Mouse (Mus musculus): ENCODE data around the gene Ing4.

Ing4 gene

GRCm38 (mm10) chr6:125039533-125040153 lies at the start of gene Ing4:
Gene Ing4 (plus strand): TSS chr6:125039760.
- peak; percentile 88 for DNase-seq (ENCODE audit: extremely low spot score, low spot score)

DNA sequence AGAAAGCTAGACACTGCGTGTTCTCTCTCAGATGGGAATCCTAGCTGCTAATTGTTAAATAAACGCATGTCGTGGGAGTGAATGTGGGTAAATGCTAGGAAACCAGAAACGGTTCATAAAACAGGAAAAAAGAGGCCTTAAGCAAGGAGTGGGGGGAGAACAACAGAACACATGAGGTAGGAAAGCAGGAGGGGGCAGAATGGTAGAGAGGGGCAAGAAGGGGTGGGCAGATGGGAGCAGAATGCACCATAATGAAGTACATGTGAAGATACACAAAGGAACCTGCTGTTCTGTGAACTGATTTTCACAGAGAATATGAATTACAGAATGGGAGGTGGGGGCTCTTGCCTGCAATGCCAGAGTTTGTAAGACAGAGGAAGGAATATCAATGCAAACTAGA lies 47.3 kb upstream of the Ing4 start:
- DNase-seq (ENCODE audit: extremely low spot score, low spot score): no peak

GRCm38 (mm10) chr6:124993365-124993764 lies 46.2 kb upstream of the Ing4 start:
- no peak for DNase-seq (ENCODE audit: extremely low spot score, low spot score)

DNA sequence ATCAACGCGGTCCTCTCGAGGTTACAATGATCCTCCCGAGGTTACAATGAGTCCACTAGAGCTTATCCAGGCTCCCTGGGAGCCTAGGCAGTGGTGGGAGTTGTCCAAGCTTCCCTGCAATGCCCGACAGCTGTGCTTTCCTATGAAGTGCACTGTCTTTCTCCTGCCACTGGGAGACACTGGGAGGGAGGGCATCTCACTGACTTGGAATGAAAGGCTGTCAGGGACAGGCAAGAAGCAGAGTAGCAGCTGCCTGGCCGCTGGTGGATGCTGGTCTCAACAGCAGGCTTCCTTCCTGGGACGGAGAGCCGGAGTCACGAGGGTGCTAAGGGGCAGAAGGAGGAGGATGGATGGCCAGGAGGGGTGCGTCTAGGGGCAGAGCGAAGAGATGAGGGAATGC lies 45.7 kb upstream of the Ing4 start:
- peak; percentile 33 for DNase-seq (ENCODE audit: extremely low spot score, low spot score)

- DNase-seq (ENCODE audit: extremely low spot score, low spot score): no peak
These were observed 44.3 kb upstream of the Ing4 start for GRCm38 (mm10) chr6:124995246-124995645.

DNA sequence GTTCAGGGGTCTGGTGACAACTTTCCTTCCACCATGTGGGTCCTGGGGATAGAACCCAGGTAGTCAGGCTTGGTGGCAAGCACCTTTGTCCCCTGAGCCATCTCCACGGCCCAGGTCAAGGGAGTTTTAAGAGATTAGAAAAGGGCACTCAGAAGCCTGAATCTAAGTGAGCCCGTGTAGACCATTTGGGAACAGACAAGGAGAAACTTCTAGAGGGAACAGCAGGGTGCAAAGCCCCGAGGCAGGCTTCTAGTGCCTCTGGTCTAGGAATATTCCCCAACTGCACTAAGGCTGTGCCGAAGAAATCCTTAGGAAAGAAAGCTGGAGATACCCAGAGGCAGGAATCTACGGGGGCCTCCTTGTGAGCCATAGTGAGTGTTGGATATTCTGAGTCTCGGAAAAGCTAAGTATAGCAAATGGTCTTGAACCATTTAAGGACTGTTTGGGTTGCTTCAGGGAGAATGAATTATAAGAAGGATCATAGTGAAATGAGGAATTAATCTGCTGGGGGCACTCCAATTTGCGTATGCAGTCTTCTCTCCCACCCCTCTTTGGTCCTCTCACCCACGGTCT lies 43.6 kb upstream of the Ing4 start:
- no peak for DNase-seq (ENCODE audit: extremely low spot score, low spot score)

GRCm38 (mm10) chr6:124996551-124997501 lies 42.7 kb upstream of the Ing4 start, which contains the start of gene Pianp:
Gene Pianp (plus strand): TSS chr6:124996694.
- peak; percentile 84 for DNase-seq (ENCODE audit: extremely low spot score, low spot score)

DNA sequence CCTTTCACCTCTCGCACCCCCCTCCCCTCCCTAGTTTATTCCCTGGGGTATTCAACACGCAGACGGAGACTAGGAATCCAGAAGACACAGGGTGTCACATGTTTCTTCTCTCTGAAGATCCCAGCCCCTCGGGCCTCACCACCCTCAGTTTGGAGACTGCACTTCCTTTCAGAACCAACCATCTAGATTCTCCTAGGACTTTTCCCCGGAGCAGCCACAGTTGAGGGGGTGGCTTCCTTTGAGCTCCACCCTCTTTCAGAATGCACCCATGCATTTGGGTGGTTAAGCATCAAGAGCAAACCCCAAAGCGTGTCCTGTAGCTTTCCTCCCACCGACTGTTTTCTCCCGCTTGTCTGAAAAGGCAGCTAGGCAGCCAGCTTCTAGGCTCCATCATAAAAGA lies 41.5 kb upstream of the Ing4 start:
- no peak for DNase-seq (ENCODE audit: extremely low spot score, low spot score)

GRCm38 (mm10) chr6:124999091-124999490 lies 40.5 kb upstream of the Ing4 start:
- no peak for DNase-seq (ENCODE audit: extremely low spot score, low spot score)

GRCm38 (mm10) chr6:124999546-124999945 lies 40.0 kb upstream of the Ing4 start:
- no peak for DNase-seq (ENCODE audit: extremely low spot score, low spot score)

- no peak for DNase-seq (ENCODE audit: extremely low spot score, low spot score)
These were observed 35.9 kb upstream of the Ing4 start for GRCm38 (mm10) chr6:125003706-125004105.

DNA sequence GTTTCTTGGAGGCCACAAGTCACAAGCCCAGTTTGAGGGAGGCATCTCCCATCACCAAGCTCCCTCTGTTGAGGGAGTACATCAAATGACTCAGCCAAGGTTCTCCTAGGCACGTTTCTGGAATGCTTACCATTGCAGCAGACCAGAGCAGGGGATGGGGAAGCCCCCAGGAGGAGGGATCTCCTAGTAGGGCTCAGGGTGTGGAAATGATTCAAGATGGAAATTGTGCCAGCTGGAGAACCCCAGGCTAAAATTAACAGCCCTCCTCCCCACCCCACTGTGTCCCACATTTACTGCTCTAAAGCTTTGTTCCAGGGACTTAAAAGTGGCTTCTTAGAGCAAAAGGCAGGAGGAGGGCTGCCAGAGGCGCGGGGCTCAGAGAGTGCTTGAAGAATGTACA lies 34.5 kb upstream of the Ing4 start:
- no peak for DNase-seq (ENCODE audit: extremely low spot score, low spot score)

- DNase-seq (ENCODE audit: extremely low spot score, low spot score): no peak
These were observed 31.5 kb upstream of the Ing4 start for GRCm38 (mm10) chr6:125008060-125008459.

DNA sequence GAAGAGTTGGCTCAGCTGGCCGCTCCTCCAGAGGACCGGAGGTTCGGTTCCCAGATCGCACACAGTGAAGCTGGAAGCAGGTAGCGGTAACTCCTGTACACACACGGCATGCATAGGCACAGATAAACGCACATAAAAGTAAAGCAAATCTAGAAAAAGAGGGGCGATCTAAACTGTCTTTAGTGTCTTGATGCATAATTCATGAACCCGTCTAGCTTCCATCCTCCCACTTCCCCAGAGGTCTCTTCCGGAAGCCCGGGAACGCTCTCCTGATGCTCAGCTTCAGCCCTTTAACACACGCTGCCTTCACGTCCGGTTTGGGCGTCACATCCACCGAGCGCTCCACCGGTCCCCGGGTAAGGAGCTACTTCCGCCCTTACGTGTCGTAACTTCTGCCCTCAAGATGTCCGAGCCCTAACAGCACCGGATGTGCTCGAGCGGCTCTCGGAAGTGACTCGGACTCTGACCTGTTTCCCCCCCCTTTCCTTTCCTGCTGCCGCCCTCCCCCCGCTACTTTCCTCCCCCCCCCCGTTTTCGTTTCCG lies 30.9 kb upstream of the Ing4 start:
- peak; percentile 97 for DNase-seq (ENCODE audit: extremely low spot score, low spot score)

DNA sequence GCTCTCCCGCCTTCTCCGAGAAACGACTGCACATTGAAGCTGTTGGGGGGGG lies 30.6 kb upstream of the Ing4 start, which contains the start of gene Zfp384:
Gene Zfp384, plus strand, starts transcription at position 17 of the 52 bp plus-strand sequence.
- DNase-seq (ENCODE audit: extremely low spot score, low spot score): no peak

DNA sequence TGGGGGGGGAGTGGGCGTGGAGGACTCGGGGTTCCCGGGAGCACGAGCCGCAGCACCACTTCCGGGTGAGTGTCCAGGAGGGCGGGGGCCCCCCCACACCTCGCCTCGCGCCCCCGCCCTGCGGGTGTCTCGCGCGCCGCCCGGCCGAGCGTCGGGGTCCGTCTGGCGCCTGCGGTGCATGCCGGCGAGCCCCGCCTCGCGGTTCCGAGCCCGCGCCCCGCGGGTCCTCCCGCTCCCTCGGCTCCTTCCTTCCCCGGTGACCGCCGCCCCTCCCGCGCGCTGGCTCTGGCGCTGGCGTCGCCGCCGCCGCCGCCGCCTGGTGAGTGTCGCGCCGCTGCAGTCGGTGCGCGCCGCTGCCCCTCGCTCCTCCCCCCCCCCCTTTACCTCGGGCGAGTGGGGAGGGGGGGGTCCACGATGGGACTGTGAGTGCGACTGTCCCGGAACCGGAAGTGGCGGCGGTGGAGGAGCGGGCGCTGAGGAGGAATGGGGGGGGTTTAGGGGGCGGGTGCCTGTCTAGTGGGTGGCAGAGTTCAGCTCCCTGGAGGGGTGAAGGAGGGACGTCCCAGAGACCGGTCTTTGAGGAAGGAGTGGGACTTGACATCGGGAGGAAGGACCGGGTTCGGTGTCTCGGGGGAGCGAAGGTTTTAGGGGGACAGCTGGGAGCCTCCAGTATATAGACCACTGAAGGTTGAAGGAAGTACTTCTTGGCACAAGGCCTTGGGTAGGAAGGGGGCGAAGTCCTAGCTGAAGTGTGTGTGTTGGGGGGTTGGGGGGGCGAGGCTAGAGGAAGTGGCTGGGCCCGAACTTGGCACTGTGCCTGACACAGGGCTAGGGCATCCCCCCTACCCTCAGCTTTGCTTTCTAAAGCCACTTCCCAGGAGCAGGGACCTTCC lies 30.1 kb upstream of the Ing4 start:
- DNase-seq (ENCODE audit: extremely low spot score, low spot score): peak; percentile 87

- no peak for DNase-seq (ENCODE audit: extremely low spot score, low spot score)
These were observed 21.9 kb upstream of the Ing4 start for GRCm38 (mm10) chr6:125017682-125018081.

DNA sequence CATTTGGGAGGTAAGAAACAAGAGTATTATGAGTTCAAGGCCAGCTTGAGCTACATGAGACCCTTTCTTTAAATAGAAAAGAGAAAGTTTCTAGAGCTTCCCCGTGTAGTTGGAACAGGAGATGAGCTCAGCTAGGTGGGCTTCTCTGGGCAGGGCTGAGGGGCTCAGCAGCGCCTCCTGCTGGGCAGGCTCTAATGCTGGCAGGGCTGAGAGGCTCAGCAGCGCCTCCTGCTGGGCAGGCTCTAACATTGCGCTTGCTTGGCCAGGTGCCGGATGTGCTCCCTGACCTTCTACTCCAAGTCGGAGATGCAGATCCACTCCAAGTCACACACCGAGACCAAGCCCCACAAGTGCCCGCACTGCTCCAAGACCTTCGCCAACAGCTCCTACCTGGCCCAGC lies 9.0 kb upstream of the Ing4 start:
- peak; percentile 75 for DNase-seq (ENCODE audit: extremely low spot score, low spot score)

DNA sequence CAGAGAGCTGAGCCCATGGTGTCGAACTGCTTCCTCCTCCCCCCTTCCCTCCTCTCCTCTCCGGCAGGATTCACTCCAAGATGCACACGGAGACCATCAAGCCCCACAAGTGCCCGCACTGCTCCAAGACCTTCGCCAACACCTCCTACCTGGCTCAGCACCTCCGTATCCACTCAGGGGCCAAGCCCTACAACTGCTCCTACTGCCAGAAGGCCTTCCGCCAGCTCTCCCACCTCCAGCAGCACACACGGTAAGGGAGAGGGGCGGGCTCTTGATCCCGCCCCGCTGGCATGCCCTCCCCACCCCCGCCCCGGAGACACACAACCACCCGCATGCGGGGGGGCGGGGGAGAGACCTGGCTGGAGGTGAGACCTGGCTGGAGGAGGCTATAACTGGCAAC lies 8.0 kb upstream of the Ing4 start:
- no peak for DNase-seq (ENCODE audit: extremely low spot score, low spot score)

GRCm38 (mm10) chr6:125038666-125039065 lies 894 bp upstream of the Ing4 start:
- DNase-seq (ENCODE audit: extremely low spot score, low spot score): no peak

DNA sequence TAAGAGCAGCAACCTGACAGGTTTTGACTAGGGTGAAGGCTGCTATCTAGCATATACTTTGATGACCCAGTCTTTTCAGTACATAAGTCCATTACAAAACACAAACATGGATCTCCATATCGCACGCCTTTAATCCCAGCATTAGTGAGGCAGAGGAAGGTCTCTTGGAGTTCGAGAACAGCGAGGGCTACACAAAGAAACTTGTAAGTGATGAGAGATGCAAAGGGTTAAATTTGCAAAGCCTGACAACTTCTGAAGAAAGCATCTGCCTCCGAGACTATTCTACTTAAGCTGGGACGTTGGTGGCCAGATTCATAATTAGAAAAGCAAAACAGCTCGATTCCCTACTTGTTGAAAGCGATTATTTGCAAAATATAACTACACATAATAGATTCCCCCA lies 429 bp upstream of the Ing4 start:
- peak; percentile 64 for DNase-seq (ENCODE audit: extremely low spot score, low spot score)

GRCm38 (mm10) chr6:125040221-125040620 lies 661 bp downstream of the Ing4 start:
- no peak for DNase-seq (ENCODE audit: extremely low spot score, low spot score)
